Mouse (Mus musculus): ENCODE measurements at regions not wholly inside any gene's neighbourhood (a gene's known extent, or its start where the extent isn't known, plus 50 kb on each side); places are given as distances from the start of the nearest gene placed in this dataset.

DNA sequence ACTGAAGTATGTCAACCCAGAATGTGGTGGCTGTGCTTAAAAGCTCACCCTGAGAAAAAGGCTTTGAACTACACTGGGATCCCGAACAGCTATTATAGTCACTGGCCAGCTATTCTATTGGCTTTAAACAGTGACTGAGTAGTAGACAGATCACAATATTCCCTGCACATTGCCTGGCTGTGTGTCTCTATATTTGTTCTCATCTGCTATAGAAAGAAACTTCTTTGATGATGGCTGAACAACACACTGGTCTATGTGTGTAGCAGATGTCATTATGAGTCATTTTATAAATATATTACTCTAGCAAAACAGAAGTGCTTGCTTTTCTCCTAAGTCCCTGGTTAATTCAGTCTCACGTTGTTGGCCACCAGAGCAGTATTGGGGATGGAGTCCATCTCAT, 152.1 kb upstream of the Slco6d1 start:
- no peak for ATAC-seq
- H3K27ac ChIP-seq (ENCODE audit: low read length): no peak overlapping the region
- H3K9ac ChIP-seq (ENCODE audit: low read depth, low read length): no peak overlapping the region
- no peaks in the 10 kb centered on the region for H3K9me3 ChIP-seq (ENCODE audit: control insufficient read depth, low read length)
- 73% methylated on average over 2 of the region's 2 CpGs for WGBS
- no peaks in the 10 kb centered on the region for H3K4me1 ChIP-seq (ENCODE audit: control insufficient read depth, insufficient read depth, low read length)
- H3K4me2 ChIP-seq (ENCODE audit: low read depth, low read length): no peak overlapping the region
- H3K36me3 ChIP-seq (ENCODE audit: control insufficient read depth, insufficient read depth, low read length): no peaks in the 10 kb centered on the region
- no peak overlapping the region for H3K4me3 ChIP-seq (ENCODE audit: low read length)
- no peaks in the 10 kb centered on the region for H3K27me3 ChIP-seq (replicated peaks; ENCODE audit: control insufficient read depth, insufficient read depth, low read length)

DNA sequence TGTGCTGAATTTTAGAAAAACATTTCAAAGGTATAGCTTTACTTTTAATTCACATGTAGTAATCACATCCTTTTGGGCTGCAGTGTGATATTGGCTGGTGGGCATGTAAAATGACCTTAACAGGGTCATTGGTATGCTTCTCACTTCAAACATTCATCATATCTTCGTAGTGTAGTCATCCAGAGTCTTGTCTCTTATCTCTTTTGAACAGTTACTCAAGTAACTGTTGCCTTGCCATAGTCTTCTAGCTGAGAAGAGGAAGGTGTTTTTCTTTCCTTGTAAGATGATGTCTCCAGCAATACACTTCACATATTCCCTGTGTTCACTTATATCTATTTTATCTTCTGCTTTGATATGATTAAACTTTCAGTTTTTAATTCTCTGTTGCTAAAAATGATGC, 150.7 kb upstream of the Slco6d1 start:
- no peaks in the 10 kb centered on the region for H3K9me3 ChIP-seq (ENCODE audit: control insufficient read depth, low read length)
- H3K4me2 ChIP-seq (ENCODE audit: low read depth, low read length): no peak overlapping the region
- no peak overlapping the region for H3K4me3 ChIP-seq (ENCODE audit: low read length)
- ATAC-seq: no peak
- H3K4me1 ChIP-seq (ENCODE audit: control insufficient read depth, insufficient read depth, low read length): no peaks in the 10 kb centered on the region
- WGBS: 58% methylated on average over 1 of the region's 1 CpGs
- no peak overlapping the region for H3K9ac ChIP-seq (ENCODE audit: low read depth, low read length)
- H3K36me3 ChIP-seq (ENCODE audit: control insufficient read depth, insufficient read depth, low read length): no peaks in the 10 kb centered on the region
- H3K27ac ChIP-seq (ENCODE audit: low read length): no peak overlapping the region
- H3K27me3 ChIP-seq (replicated peaks; ENCODE audit: control insufficient read depth, insufficient read depth, low read length): no peaks in the 10 kb centered on the region

DNA sequence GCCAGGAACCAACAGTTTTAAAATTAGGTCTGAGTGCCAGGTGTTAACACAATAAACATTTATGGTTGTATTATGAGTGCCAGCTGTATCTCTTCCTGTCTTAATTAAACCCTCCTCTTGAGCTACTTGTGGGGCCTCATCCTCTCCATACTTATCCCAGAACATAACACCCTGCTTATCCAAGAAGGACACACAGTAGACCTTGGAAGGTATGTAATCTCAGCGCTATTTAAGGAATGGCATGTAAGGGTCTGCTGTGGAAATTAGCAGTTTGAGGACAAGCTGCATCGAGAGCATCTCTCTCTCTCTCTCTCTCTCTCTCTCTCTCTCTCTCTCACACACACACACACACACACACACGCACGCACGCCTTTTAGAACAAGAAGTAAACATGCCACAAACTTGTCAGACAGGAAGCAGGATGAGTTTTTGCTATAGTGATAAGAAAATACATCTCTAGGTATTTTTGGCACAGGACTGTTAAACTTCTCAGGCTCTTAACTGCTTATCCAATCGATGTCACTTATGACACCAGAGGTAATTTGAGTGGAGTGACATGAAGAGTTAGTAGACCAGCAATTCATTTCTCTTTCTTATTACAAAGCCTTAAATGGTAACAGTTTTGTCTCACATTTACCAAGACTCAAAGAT, 146.8 kb upstream of the Slco6d1 start:
- 48% methylated on average over 6 of the region's 6 CpGs for WGBS
- Histone ChIP-seq H3K4me1 (ENCODE audit: control insufficient read depth, insufficient read depth, low read length) (no peaks in the 10 kb centered on the region), H3K27ac (ENCODE audit: low read length) (no peak overlapping the region), H3K9ac (ENCODE audit: low read depth, low read length) (no peak overlapping the region), H3K4me3 (ENCODE audit: low read length) (no peak overlapping the region), H3K27me3 (replicated peaks; ENCODE audit: control insufficient read depth, insufficient read depth, low read length) (no peaks in the 10 kb centered on the region), H3K9me3 (ENCODE audit: control insufficient read depth, low read length) (no peaks in the 10 kb centered on the region), H3K36me3 (ENCODE audit: control insufficient read depth, insufficient read depth, low read length) (no peaks in the 10 kb centered on the region), H3K4me2 (ENCODE audit: low read depth, low read length) (no peak overlapping the region)
- ATAC-seq: no peak

DNA sequence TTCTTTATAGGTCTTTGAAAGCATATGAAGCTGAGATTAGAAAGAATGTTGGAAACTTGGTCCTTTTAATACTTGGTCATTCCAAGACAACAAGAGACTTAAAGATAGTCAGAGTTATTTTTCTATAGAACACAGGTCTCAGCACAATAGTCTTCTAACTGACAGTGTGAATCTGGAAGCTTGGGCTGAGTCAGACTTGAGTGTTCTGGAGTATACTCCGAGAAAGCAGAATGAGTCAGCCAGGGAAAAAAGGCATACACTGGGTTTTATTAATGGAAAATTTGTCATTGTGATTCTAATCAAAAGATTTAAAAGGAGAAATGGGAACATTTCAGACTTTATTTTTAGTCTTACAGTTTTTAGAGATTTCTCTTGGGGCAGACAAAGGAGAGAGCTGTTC, 145.4 kb upstream of the Slco6d1 start:
- Histone ChIP-seq H3K36me3 (ENCODE audit: control insufficient read depth, insufficient read depth, low read length) (no peaks in the 10 kb centered on the region), H3K27ac (ENCODE audit: low read length) (no peak overlapping the region), H3K4me1 (ENCODE audit: control insufficient read depth, insufficient read depth, low read length) (no peaks in the 10 kb centered on the region), H3K27me3 (replicated peaks; ENCODE audit: control insufficient read depth, insufficient read depth, low read length) (no peaks in the 10 kb centered on the region), H3K9ac (ENCODE audit: low read depth, low read length) (no peak overlapping the region), H3K4me3 (ENCODE audit: low read length) (no peak overlapping the region), H3K9me3 (ENCODE audit: control insufficient read depth, low read length) (no peaks in the 10 kb centered on the region), H3K4me2 (ENCODE audit: low read depth, low read length) (no peak overlapping the region)
- WGBS: 76% methylated on average over 1 of the region's 1 CpGs
- no peak for ATAC-seq

DNA sequence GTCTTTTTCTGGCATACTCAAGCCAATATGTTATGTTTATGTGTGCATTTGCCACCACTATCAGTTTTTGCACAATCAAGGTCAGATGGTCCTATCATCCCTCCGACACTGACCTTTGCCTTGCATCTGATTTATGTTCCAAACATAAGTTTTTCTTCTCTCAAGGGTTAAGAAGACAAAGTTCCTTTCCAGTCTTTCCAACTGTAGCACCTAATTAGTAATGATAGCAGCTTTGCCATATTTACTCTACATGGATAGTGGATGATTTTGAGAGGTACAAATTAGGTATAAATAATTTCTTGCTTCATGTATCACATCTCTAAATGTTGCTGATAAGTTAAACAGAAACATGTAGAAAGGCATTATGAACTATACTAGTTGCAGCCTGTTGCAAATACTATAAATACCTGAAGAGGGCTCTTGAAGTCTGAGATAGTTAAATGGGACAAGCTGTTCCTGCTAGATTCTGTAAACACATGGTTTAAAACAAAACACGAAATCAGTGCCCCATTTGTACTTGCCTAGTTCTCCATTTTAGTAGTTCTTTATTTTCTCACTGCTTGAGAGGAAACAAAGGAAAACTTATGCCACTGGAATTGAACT, 141.4 kb upstream of the Slco6d1 start:
- Histone ChIP-seq H3K4me2 (ENCODE audit: low read depth, low read length) (no peak overlapping the region), H3K27me3 (replicated peaks; ENCODE audit: control insufficient read depth, insufficient read depth, low read length) (no peaks in the 10 kb centered on the region), H3K4me3 (ENCODE audit: low read length) (no peak overlapping the region), H3K36me3 (ENCODE audit: control insufficient read depth, insufficient read depth, low read length) (no peaks in the 10 kb centered on the region), H3K9ac (ENCODE audit: low read depth, low read length) (no peak overlapping the region), H3K27ac (ENCODE audit: low read length) (no peak overlapping the region), H3K4me1 (ENCODE audit: control insufficient read depth, insufficient read depth, low read length) (no peaks in the 10 kb centered on the region), H3K9me3 (ENCODE audit: control insufficient read depth, low read length) (no peaks in the 10 kb centered on the region)
- ATAC-seq: no peak
- WGBS: 49% methylated on average over 2 of the region's 2 CpGs

DNA sequence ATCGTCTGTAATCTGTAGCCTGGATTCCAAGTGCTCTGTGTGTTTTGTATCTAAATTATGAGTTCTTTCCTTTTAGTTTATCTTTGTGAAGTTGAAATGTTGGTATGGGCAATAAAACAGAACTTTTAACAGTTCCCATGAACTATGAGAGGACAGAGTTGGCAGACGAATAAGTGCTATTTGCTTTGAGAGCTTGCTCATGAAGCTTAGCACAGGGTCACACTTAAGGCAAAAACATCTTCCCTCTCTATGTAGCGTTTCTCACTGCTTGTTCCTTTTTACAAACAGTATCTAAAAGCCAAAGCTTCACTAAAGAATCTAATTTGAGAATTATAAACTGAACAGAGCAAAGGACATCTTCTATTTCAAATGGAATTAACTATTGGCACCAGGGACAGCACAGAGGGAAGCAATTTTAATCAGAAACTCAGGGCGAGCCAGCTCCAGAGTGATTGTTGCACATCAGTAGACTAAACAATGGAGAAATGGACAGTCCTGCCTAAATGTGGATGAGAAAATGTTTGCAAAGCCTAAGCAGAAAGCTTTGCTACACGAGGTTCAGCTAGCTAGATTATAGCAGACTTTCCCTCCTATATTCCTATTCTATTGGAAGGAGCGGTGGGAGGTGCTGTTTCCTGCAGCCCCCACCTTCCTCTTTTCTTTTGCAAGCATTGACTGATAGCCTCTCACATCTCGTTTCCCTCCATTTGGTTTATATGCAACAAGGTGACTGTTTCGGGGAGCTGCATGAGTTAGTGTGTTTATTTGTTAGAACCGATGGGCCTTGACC, 140.5 kb upstream of the Slco6d1 start:
- H3K9ac ChIP-seq (ENCODE audit: low read depth, low read length): no peak overlapping the region
- H3K9me3 ChIP-seq (ENCODE audit: control insufficient read depth, low read length): no peaks in the 10 kb centered on the region
- H3K4me3 ChIP-seq (ENCODE audit: low read length): no peak overlapping the region
- 46% methylated on average over 9 of the region's 9 CpGs for WGBS
- H3K4me2 ChIP-seq (ENCODE audit: low read depth, low read length): no peak overlapping the region
- no peak overlapping the region for H3K27ac ChIP-seq (ENCODE audit: low read length)
- peak; percentile 38; the same call in 1 of the 2 replicates for ATAC-seq
- no peaks in the 10 kb centered on the region for H3K27me3 ChIP-seq (replicated peaks; ENCODE audit: control insufficient read depth, insufficient read depth, low read length)
- H3K36me3 ChIP-seq (ENCODE audit: control insufficient read depth, insufficient read depth, low read length): no peaks in the 10 kb centered on the region
- no peaks in the 10 kb centered on the region for H3K4me1 ChIP-seq (ENCODE audit: control insufficient read depth, insufficient read depth, low read length)

DNA sequence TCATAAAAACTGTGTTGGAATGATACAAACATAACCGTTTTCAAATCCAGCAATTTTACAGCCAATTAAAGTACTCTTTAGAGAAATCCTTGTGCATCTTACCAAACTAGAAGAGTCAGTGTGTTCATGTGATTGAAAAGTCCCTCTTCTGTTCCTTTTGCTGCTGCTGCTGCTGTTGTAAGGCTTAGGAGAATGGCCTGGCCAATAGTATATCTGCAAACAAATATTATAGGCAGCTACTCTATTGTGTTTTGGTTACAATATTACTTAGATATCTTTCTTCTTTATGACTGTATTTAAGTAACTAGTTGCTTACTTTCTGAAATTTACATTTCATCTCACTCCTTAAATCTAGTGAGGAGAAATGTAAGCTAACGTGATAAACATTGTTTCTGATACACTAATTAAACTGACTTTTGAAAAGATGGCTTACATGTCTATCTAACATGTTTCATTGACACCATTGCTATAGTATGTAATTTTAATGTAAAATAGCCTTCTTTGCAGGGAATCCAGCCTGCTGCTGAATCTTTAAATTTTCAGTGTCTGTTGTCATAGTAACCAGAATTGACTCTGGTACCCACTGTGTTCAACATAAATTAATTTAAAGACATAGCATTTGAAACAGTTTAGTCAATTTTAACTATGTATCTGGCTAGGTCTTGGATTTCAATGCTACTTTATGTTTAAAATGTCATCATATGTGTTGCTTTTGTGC, 139.7 kb upstream of the Slco6d1 start:
- no peaks in the 10 kb centered on the region for H3K36me3 ChIP-seq (ENCODE audit: control insufficient read depth, insufficient read depth, low read length)
- H3K9me3 ChIP-seq (ENCODE audit: control insufficient read depth, low read length): no peaks in the 10 kb centered on the region
- WGBS: 65% methylated on average over 2 of the region's 2 CpGs
- no peak overlapping the region for H3K4me2 ChIP-seq (ENCODE audit: low read depth, low read length)
- no peak for ATAC-seq
- no peak overlapping the region for H3K4me3 ChIP-seq (ENCODE audit: low read length)
- H3K27me3 ChIP-seq (replicated peaks; ENCODE audit: control insufficient read depth, insufficient read depth, low read length): no peaks in the 10 kb centered on the region
- no peak overlapping the region for H3K27ac ChIP-seq (ENCODE audit: low read length)
- no peak overlapping the region for H3K9ac ChIP-seq (ENCODE audit: low read depth, low read length)
- H3K4me1 ChIP-seq (ENCODE audit: control insufficient read depth, insufficient read depth, low read length): no peaks in the 10 kb centered on the region

DNA sequence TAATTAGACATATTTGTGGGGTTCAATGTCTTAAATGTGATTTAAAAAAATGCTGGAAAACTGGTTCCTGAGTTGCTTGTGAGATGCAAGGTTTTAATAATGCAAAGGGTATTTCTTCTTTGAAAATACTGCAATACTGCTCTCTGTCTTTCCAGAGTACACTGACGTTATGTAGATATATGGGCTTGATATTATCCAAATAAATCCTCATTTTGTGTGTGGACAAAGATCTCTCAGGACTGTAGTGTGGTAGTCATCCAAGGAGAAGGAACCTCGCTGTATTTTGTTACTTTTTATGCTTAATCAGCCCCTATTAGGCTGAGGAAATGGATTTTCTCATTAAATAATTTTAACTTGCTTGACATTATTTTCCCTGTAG, 139.2 kb upstream of the Slco6d1 start:
- no peak for ATAC-seq
- no peak overlapping the region for H3K4me3 ChIP-seq (ENCODE audit: low read length)
- no peaks in the 10 kb centered on the region for H3K4me1 ChIP-seq (ENCODE audit: control insufficient read depth, insufficient read depth, low read length)
- no peaks in the 10 kb centered on the region for H3K9me3 ChIP-seq (ENCODE audit: control insufficient read depth, low read length)
- 71% methylated on average over 2 of the region's 2 CpGs for WGBS
- no peak overlapping the region for H3K4me2 ChIP-seq (ENCODE audit: low read depth, low read length)
- H3K27ac ChIP-seq (ENCODE audit: low read length): no peak overlapping the region
- no peak overlapping the region for H3K9ac ChIP-seq (ENCODE audit: low read depth, low read length)
- H3K27me3 ChIP-seq (replicated peaks; ENCODE audit: control insufficient read depth, insufficient read depth, low read length): no peaks in the 10 kb centered on the region
- no peaks in the 10 kb centered on the region for H3K36me3 ChIP-seq (ENCODE audit: control insufficient read depth, insufficient read depth, low read length)

DNA sequence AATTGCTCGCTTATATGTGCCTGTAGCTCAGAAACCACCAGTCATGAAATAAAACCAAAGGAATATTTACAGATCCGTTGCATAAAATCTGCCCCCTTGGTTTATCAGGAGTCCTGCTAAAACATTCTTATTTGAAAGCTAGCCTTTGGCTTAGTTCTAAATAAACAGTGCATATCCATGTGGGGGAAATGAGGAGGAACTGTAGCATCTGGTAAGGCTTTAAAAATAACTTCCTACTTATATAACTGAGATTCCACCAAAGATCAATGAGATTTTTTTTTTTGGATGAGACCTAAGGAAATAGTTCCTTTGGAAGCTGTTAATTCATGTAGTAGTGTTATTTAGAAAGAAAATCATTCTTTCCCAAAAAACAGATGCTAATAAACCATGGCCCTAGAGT, 117.8 kb upstream of the Slco6d1 start:
- 74% methylated on average over 2 of the region's 2 CpGs for WGBS
- no peak overlapping the region for H3K9ac ChIP-seq (ENCODE audit: low read depth, low read length)
- no peak overlapping the region for H3K4me3 ChIP-seq (ENCODE audit: low read length)
- no peaks in the 10 kb centered on the region for H3K27me3 ChIP-seq (replicated peaks; ENCODE audit: control insufficient read depth, insufficient read depth, low read length)
- no peak overlapping the region for H3K27ac ChIP-seq (ENCODE audit: low read length)
- no peak for ATAC-seq
- H3K36me3 ChIP-seq (ENCODE audit: control insufficient read depth, insufficient read depth, low read length): no peaks in the 10 kb centered on the region
- no peaks in the 10 kb centered on the region for H3K4me1 ChIP-seq (ENCODE audit: control insufficient read depth, insufficient read depth, low read length)
- no peak overlapping the region for H3K4me2 ChIP-seq (ENCODE audit: low read depth, low read length)
- H3K9me3 ChIP-seq (ENCODE audit: control insufficient read depth, low read length): no peaks in the 10 kb centered on the region
